Mouse (Mus musculus): ENCODE measurements at regions not wholly inside any gene's neighbourhood (a gene's known extent, or its start where the extent isn't known, plus 50 kb on each side); places are given as distances from the start of the nearest gene placed in this dataset.

DNA sequence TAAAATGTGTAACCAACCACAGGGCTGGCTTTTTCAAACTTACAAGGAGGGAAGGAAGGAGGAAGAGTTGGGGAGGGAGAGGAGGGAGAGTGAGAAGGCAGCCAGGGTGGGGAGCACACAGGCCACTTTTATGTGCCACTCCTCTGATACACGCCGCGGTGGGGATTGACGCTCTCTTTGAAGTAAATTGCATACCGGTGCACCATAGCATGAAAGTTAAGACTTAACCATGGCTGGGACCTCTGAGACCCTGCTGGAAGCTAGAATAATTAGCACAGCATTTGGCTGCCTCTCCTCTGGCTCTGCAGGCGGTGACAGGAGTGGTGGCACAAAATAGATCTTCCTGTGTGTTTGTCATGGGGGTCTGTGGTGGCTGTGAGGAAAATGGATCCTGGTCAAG is 380.7 kb downstream of the H2al1j start:
- TF ChIP-seq CTCF (IDR thresholded peaks at IDR 0.05; ENCODE audit: low read depth) = no peak
- TF ChIP-seq EP300 (IDR thresholded peaks at IDR 0.05; ENCODE audit: low read depth) = no peak

Data from liver, embryonic 14.5 days (tissue).